Comparison of ENCODE assay signal across 8 mouse cellular contexts in the genomic region with DNA sequence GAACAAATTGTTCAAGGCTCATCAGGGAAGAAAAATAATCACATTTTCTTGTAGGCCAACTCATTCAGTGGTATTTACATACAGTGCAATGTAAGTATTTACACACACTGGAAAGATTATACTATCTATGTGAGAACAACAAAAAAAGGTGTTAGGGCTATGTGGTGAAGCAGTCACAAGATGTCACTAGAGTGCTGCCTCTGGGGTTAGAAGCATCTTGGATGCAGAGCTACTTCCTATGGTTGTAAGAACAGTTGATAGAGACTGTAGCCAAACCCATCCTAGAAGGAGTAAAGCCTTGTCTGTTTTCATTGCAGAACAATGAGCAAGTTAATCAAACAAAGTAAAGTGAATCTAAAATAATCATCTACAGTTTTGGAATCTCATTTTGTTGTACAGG. TPM values are rescaled to one million over a fixed set of nuclear protein-coding genes. Genes with fewer than 3 reads are reported as not detected.
DNase-seq lines count a peak whose midpoint lies in the region; ATAC-seq lines count a peak whose summit lies in the region.

No protein-coding gene starts in this region.

- no peak overlapping the region for H3K27ac ChIP-seq in kidney, embryonic 16.5 days (ENCODE audit: low read length)

- no peak overlapping the region for H3K4me2 ChIP-seq in kidney, embryonic 16.5 days (replicated peaks; ENCODE audit: low read depth, low read length)

- H3K36me3 ChIP-seq in kidney, embryonic 16.5 days (ENCODE audit: insufficient read depth, low read length) = no peaks in the 10 kb centered on the region

- H3K4me3 ChIP-seq in kidney, embryonic 16.5 days (ENCODE audit: low read length) = no peak overlapping the region

- ATAC-seq in common myeloid progenitor, adult 5-6 weeks (replicated peaks; ENCODE audit: low read depth, poor library complexity, severe bottlenecking) = peak; percentile 99
- ATAC-seq in kidney, embryonic 16.5 days (ENCODE audit: low FRiP score, low TSS enrichment) = peak; percentile 59; the same call in 1 of the 2 replicates
- no peak for ATAC-seq in erythroblast, adult 5-6 weeks (replicated peaks; ENCODE audit: low FRiP score, poor library complexity, severe bottlenecking)

- no peaks in the 10 kb centered on the region for H3K4me1 ChIP-seq in kidney, embryonic 16.5 days (ENCODE audit: insufficient read depth, low read length)

- peak; percentile 39 for DNase-seq in layer of hippocampus, adult 11-12 months (ENCODE audit: low spot score)
- DNase-seq in layer of hippocampus, adult 9-11 months = no peak
- peak; percentile 31 for DNase-seq in MEL-GATA-1-ER (ENCODE audit: extremely low read depth, low read depth)
- peak; percentile 35 for DNase-seq in mesoderm, embryonic 11.5 days (ENCODE audit: low read depth, low spot score)
- no peak for DNase-seq in urinary bladder, postnatal 25 days (ENCODE audit: low spot score)

- H3K27me3 ChIP-seq in kidney, embryonic 16.5 days (ENCODE audit: insufficient read depth, low read length) = no peaks in the 10 kb centered on the region

- H3K9ac ChIP-seq in kidney, embryonic 16.5 days (replicated peaks; ENCODE audit: low read length) = no peak overlapping the region

- no peaks in the 10 kb centered on the region for H3K9me3 ChIP-seq in kidney, embryonic 16.5 days (ENCODE audit: low read length)

RNA-seq across cellular contexts. Expression of a gene that starts 11.3 kb away (rescaled TPM):
- 24.2 and 30.6 TPM in 2 replicates for total RNA-seq in common myeloid progenitor, adult 5-6 weeks (2017)
- polyA plus RNA-seq in kidney, embryonic 16.5 days (2015; fragmentation: Nextera tagmentation; extraction: Ambion mirVana) = 9.6 and 11.6 TPM in 2 replicates
- 8.8 and 15.4 TPM in 2 replicates for total RNA-seq in erythroblast, adult 5-6 weeks (2015; ENCODE audit: low replicate concordance)
- total RNA-seq in erythroblast, adult 5-6 weeks (2017; ENCODE audit: low replicate concordance) = 14.9 and 49.1 TPM in 2 replicates

RNA-seq across cellular contexts. Expression of a gene that starts 45.0 kb away (rescaled TPM):
- total RNA-seq in common myeloid progenitor, adult 5-6 weeks (2017) = 97.1 and 98.4 TPM in 2 replicates
- polyA plus RNA-seq in kidney, embryonic 16.5 days (2015; fragmentation: Nextera tagmentation; extraction: Ambion mirVana) = 98.9 and 102 TPM in 2 replicates
- total RNA-seq in erythroblast, adult 5-6 weeks (2015; ENCODE audit: low replicate concordance) = 31.1 and 50.2 TPM in 2 replicates
- total RNA-seq in erythroblast, adult 5-6 weeks (2017; ENCODE audit: low replicate concordance) = 21.5 and 33.2 TPM in 2 replicates

Comparison
In these comparisons a context has a peak if more than half of its experiments do, and no peak if none do; other contexts are left out.
1. DNase-seq: peak in layer of hippocampus, adult 11-12 months (single experiment), MEL-GATA-1-ER (single experiment) and mesoderm, embryonic 11.5 days (single experiment); none in layer of hippocampus, adult 9-11 months (single experiment) and urinary bladder, postnatal 25 days (single experiment).